Mouse (Mus musculus): ENCODE data around the gene 3110009E18Rik. TPM values are rescaled to one million over a fixed set of nuclear protein-coding genes. Genes with fewer than 3 reads are reported as not detected.

3110009E18Rik gene
- total and polyA plus RNA-seq, 3 experiments = 15.1 to 16.5 TPM; not detected in 1

DNA sequence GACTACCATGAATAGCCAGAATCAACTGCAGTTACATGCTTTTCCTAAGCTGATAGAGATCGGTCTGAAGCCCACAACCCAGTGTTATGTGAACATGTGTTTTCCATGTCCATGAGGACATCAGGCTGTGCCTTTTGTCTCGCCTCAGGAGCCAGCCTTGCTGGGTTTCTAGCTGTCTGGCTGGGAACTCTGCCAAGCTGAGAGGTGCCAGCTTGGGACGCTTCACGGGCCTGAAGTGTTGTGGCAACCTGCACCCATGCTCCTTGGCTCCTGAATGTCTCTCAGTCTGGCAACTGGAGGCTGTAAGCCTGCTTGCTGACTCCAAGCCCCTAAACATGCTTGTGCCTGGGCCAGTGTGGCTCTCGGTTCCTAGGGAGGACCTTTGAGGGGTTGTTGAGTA, 21.6 kb downstream of the 3110009E18Rik start:
- H3K4me3 ChIP-seq (ENCODE audit: control insufficient read depth in 1 of 2, insufficient read depth in 1 of 2, low read depth in 2 of 2, low read length in 2 of 2) = no peak overlapping the region
- no peaks in the 10 kb centered on the region for H3K4me1 ChIP-seq (ENCODE audit: control insufficient read depth in 1 of 2, insufficient read depth in 2 of 2, low read length in 2 of 2)
- no peak overlapping the region for H3K27ac ChIP-seq (ENCODE audit: control insufficient read depth, low read depth, low read length)
- DNase-seq (ENCODE audit: low read depth, low spot score) = no peak
- H3K27me3 ChIP-seq (ENCODE audit: control insufficient read depth in 1 of 2, insufficient read depth in 2 of 2, low read length in 2 of 2) = no peaks in the 10 kb centered on the region
- no peaks in the 10 kb centered on the region for H3K36me3 ChIP-seq (ENCODE audit: control insufficient read depth in 1 of 2, insufficient read depth in 2 of 2, low read length in 2 of 2)
- TF ChIP-seq MAX (IDR thresholded peaks at IDR 0.05; ENCODE audit: low read length) (no peak), TAL1 (IDR thresholded peaks at IDR 0.05; ENCODE audit: low read length) (no peak), SIN3A (IDR thresholded peaks at IDR 0.05; ENCODE audit: low read length) (no peak), EP300 (IDR thresholded peaks at IDR 0.05; ENCODE audit: low read depth in 1 of 2, low read length in 2 of 2) (no peak), BHLHE40 (IDR thresholded peaks at IDR 0.05; ENCODE audit: borderline replicate concordance, low read depth, low read length) (no peak), MYB (IDR thresholded peaks at IDR 0.05; ENCODE audit: low read depth, low read length) (no peak), NELFE (IDR thresholded peaks at IDR 0.05; ENCODE audit: low read depth, low read length) (no peak), ZKSCAN1 (IDR thresholded peaks at IDR 0.05; ENCODE audit: low read depth, low read length) (no peak), MXI1 (IDR thresholded peaks at IDR 0.05; ENCODE audit: low read depth, low read length) (no peak), POLR2AphosphoS2 (IDR thresholded peaks at IDR 0.05; ENCODE audit: low read length) (no peak), KAT2A (conservative IDR thresholded peaks at IDR 0.05; ENCODE audit: low read depth, low read length) (no peak), HCFC1 (IDR thresholded peaks at IDR 0.05; ENCODE audit: low read depth, low read length) (no peak), ZMIZ1 (IDR thresholded peaks at IDR 0.05; ENCODE audit: low read depth, low read length) (no peak), CTCF (IDR thresholded peaks at IDR 0.05 in 2 of 3, conservative IDR thresholded peaks at IDR 0.05 in 1 of 3; ENCODE audit: control insufficient read depth in 1 of 3, insufficient read depth in 1 of 3, low read depth in 2 of 3, low read length in 3 of 3, poor library complexity in 1 of 3, severe bottlenecking in 1 of 3) (no peak), MYC (IDR thresholded peaks at IDR 0.05; ENCODE audit: low read depth, low read length) (no peak), USF2 (IDR thresholded peaks at IDR 0.05; ENCODE audit: borderline replicate concordance in 1 of 2, insufficient read depth in 1 of 2, low read depth in 1 of 2, low read length in 2 of 2) (no peak), POLR2A (IDR thresholded peaks at IDR 0.05; ENCODE audit: control insufficient read depth in 1 of 2, insufficient read depth in 1 of 2, low read depth in 1 of 2, low read length in 2 of 2, poor library complexity in 1 of 2) (no peak), MEF2A (IDR thresholded peaks at IDR 0.05; ENCODE audit: extremely low read depth, insufficient replicate concordance, low read depth, low read length, poor library complexity, severe bottlenecking) (no peak), SMC3 (IDR thresholded peaks at IDR 0.05; ENCODE audit: low read depth, low read length) (no peak)
- H3K9ac ChIP-seq (ENCODE audit: control insufficient read depth, low read depth, low read length, poor library complexity, severe bottlenecking) = no peak overlapping the region
- H3K79me2 ChIP-seq (ENCODE audit: control insufficient read depth, insufficient read depth, low read length, poor library complexity) = no peaks in the 10 kb centered on the region
- H3K9me3 ChIP-seq (replicated peaks; ENCODE audit: insufficient read depth, low read length) = no peaks in the 10 kb centered on the region

DNA sequence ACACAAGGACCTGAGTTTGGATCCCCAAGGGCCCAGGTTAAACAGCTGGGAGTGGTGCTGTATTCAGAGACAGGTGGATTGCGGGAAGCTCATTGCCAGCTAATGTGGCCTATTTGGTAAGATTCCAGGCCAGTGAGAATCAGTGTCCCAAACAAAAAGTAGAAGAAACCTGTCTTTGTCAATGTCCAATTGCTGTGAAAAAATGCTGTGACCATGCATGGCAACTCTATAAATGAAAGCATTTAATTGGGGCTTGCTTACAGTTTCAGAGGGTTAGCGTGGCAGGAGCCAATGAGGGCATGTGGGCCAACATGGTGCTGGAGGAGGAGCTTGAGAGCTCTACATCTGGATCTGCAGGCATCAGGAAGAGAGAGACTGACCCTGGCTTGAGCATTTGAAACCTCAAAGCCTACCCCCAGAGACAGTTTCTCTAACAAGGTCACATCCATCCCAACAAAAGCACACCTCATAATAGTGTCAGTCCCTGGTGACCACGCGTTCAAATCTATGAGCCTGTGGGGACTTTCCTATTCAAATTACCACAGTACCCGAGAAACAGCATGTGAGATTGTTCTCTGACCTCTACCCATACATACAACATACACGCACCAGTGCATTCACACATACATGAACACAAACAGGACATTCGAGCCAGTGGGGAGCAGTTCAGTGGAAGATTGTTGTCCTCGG, 24.7 kb downstream of the 3110009E18Rik start:
- DNase-seq (ENCODE audit: low read depth, low spot score) = no peak
- H3K79me2 ChIP-seq (ENCODE audit: control insufficient read depth, insufficient read depth, low read length, poor library complexity) = no peaks in the 10 kb centered on the region
- H3K9ac ChIP-seq (ENCODE audit: control insufficient read depth, low read depth, low read length, poor library complexity, severe bottlenecking) = no peak overlapping the region
- H3K4me1 ChIP-seq (ENCODE audit: control insufficient read depth in 1 of 2, insufficient read depth in 2 of 2, low read length in 2 of 2) = no peaks in the 10 kb centered on the region
- H3K4me3 ChIP-seq (ENCODE audit: control insufficient read depth in 1 of 2, insufficient read depth in 1 of 2, low read depth in 2 of 2, low read length in 2 of 2) = no peak overlapping the region
- H3K36me3 ChIP-seq (ENCODE audit: control insufficient read depth in 1 of 2, insufficient read depth in 2 of 2, low read length in 2 of 2) = no peaks in the 10 kb centered on the region
- H3K27ac ChIP-seq (ENCODE audit: control insufficient read depth, low read depth, low read length) = no peak overlapping the region
- no peaks in the 10 kb centered on the region for H3K9me3 ChIP-seq (replicated peaks; ENCODE audit: insufficient read depth, low read length)
- TF ChIP-seq GABPA (IDR thresholded peaks at IDR 0.05; ENCODE audit: low read depth, low read length) (no peak), CTCF (IDR thresholded peaks at IDR 0.05 in 2 of 3, conservative IDR thresholded peaks at IDR 0.05 in 1 of 3; ENCODE audit: control insufficient read depth in 1 of 3, insufficient read depth in 1 of 3, low read depth in 2 of 3, low read length in 3 of 3, poor library complexity in 1 of 3, severe bottlenecking in 1 of 3) (no peak), TCF12 (IDR thresholded peaks at IDR 0.05; ENCODE audit: low read depth, low read length) (no peak)
- no peaks in the 10 kb centered on the region for H3K27me3 ChIP-seq (ENCODE audit: control insufficient read depth in 1 of 2, insufficient read depth in 2 of 2, low read length in 2 of 2)
